Mouse (Mus musculus) testis, adult 2 months (tissue): Measurements from ENCODE around the gene Slc4a4.

Experiments used
- CTCF ChIP-seq: fragments of 200-500 bp; IDR thresholded peaks from 2 replicates; pipeline ENCODE4 v1.5.1; 2012; ENCODE audit warnings: low read depth, mild to moderate bottlenecking, inconsistent platforms, low read length, moderate library complexity; ENCODE audit not compliant: control insufficient read depth, insufficient read depth, insufficient replicate concordance
- POLR2A ChIP-seq: fragments of 200-500 bp; IDR thresholded peaks from 2 replicates; pipeline ENCODE4 v1.6.1; 2012; ENCODE audit warnings: low read depth, mild to moderate bottlenecking, inconsistent platforms, low read length, moderate library complexity; ENCODE audit not compliant: control insufficient read depth

GRCm38 (mm10) chr5:89123270-89123903, 236.8 kb downstream of the Slc4a4 start:
- TF ChIP-seq POLR2A (no peak), CTCF (no peak)
